Mouse (Mus musculus) CH12.LX (cell line): ENCODE results near the gene Aph1a. TPM values are rescaled to one million over a fixed set of nuclear protein-coding genes. Genes with fewer than 3 reads are reported as not detected.

Source experiments
- DNase-seq: peaks from one replicate; pipeline ENCODE4 v3.0.0-alpha.2; 2013; ENCODE audit errors: extremely low read depth
- H3K27ac ChIP-seq: 2 replicates; pipeline ENCODE4 v1.5.1; 2012; ENCODE audit warnings: low read depth, mild to moderate bottlenecking, control low read depth, moderate library complexity; ENCODE audit not compliant: insufficient read depth
- H3K27me3 ChIP-seq: replicated peaks from 2 replicates; pipeline ENCODE3; 2012; ENCODE audit warnings: inconsistent platforms
- H3K36me3 ChIP-seq, 2 experiments: replicated peaks in 1 of 2; 2 replicates each; pipeline versions ENCODE3 to v1.6.1; 2012; ENCODE audit warnings: inconsistent platforms in 1 of 2, low read length in 1 of 2, mild to moderate bottlenecking in 1 of 2, mixed read lengths in 1 of 2, moderate library complexity in 1 of 2; ENCODE audit not compliant: control insufficient read depth in 1 of 2, insufficient read depth in 1 of 2
- H3K4me1 ChIP-seq, 2 experiments: 2 replicates each; pipeline ENCODE4 v1.6.1; 2012; ENCODE audit warnings: inconsistent platforms in 1 of 2, moderate library complexity in 1 of 2; ENCODE audit not compliant: insufficient read depth in 2 of 2, control insufficient read depth in 1 of 2
- H3K4me2 ChIP-seq: 2 replicates; pipeline ENCODE4 v1.6.1; 2012; ENCODE audit warnings: low read depth, mild to moderate bottlenecking, control low read depth; ENCODE audit not compliant: poor library complexity, insufficient read depth, severe bottlenecking
- H3K4me3 ChIP-seq, 3 experiments: fragments of 150-350 bp in 1 of 3; sonication (generic) in 1 of 3; replicated peaks in 1 of 3; 2 replicates each; pipeline versions ENCODE3 to v1.5.1; 2011 to 2012; ENCODE audit warnings: low read depth in 2 of 3, low read length in 2 of 3, mild to moderate bottlenecking in 2 of 3, moderate library complexity in 2 of 3, control low read depth in 1 of 3, improper control_type of control experiment in 1 of 3, inconsistent platforms in 1 of 3, mixed read lengths in 1 of 3; ENCODE audit not compliant: poor library complexity in 1 of 3
- H3K79me2 ChIP-seq: replicated peaks from 2 replicates; pipeline ENCODE4 v1.6.1; 2012; ENCODE audit warnings: mild to moderate bottlenecking, moderate library complexity; ENCODE audit not compliant: control insufficient read depth, poor library complexity, insufficient read depth, severe bottlenecking; ENCODE audit errors: extremely low read depth
- H3K9ac ChIP-seq: 2 replicates; pipeline ENCODE4 v1.6.1; 2012; ENCODE audit warnings: low read depth, mild to moderate bottlenecking, control low read depth, moderate library complexity; ENCODE audit not compliant: insufficient read depth
- H3K9me3 ChIP-seq: replicated peaks from 2 replicates; pipeline ENCODE3; 2012; ENCODE audit warnings: low read length, inconsistent platforms, mixed read lengths
- CHD1 ChIP-seq: IDR thresholded peaks from 2 replicates; pipeline ENCODE4 v1.6.1; 2012; ENCODE audit warnings: low read depth, low read length, improper control_type of control experiment, inconsistent platforms
- EP300 ChIP-seq: IDR thresholded peaks from 2 replicates; pipeline ENCODE4 v1.6.1; 2011; ENCODE audit warnings: low read length, improper control_type of control experiment
- IRF4 ChIP-seq: IDR thresholded peaks from 2 replicates; pipeline ENCODE4 v1.6.1; 2014; ENCODE audit warnings: low read depth, mild to moderate bottlenecking, inconsistent platforms, low read length, improper control_type of control experiment
- JUN ChIP-seq: IDR thresholded peaks from 2 replicates; pipeline ENCODE4 v1.6.1; 2011; ENCODE audit warnings: low read depth, mild to moderate bottlenecking, low read length, improper control_type of control experiment, moderate library complexity; ENCODE audit not compliant: insufficient read depth
- KAT2A ChIP-seq: IDR thresholded peaks from 2 replicates; pipeline ENCODE4 v1.6.1; 2012; ENCODE audit warnings: low read length, improper control_type of control experiment, inconsistent platforms; ENCODE audit not compliant: insufficient replicate concordance
- MAX ChIP-seq: IDR thresholded peaks from 2 replicates; pipeline ENCODE4 v1.6.1; 2011; ENCODE audit warnings: low read length, improper control_type of control experiment
- MAZ ChIP-seq: IDR thresholded peaks from 2 replicates; pipeline ENCODE4 v1.6.1; 2012; ENCODE audit warnings: low read depth, mild to moderate bottlenecking, inconsistent platforms, low read length, improper control_type of control experiment, moderate library complexity
- MEF2A ChIP-seq: IDR thresholded peaks from 2 replicates; pipeline ENCODE4 v1.6.1; 2014; ENCODE audit warnings: low read depth, mild to moderate bottlenecking, inconsistent platforms, low read length, improper control_type of control experiment, borderline replicate concordance
- MXI1 ChIP-seq: IDR thresholded peaks from 2 replicates; pipeline ENCODE4 v1.6.1; 2011; ENCODE audit warnings: mild to moderate bottlenecking, low read depth, low read length, improper control_type of control experiment
- MYC ChIP-seq: IDR thresholded peaks from 2 replicates; pipeline ENCODE4 v1.6.1; 2011; ENCODE audit warnings: low read depth, mild to moderate bottlenecking, improper control_type of control experiment, low read length
- PAX5 ChIP-seq: IDR thresholded peaks from 2 replicates; pipeline ENCODE4 v1.6.1; 2012; ENCODE audit warnings: low read length, inconsistent platforms, mixed read lengths
- RAD21 ChIP-seq: IDR thresholded peaks from 2 replicates; pipeline ENCODE4 v1.6.1; 2011; ENCODE audit warnings: low read depth, mild to moderate bottlenecking, low read length, improper control_type of control experiment, moderate library complexity
- TBP ChIP-seq: conservative IDR thresholded peaks from 2 replicates; pipeline ENCODE4 v1.6.1; 2011; ENCODE audit warnings: low read depth, low read length, improper control_type of control experiment
- TCF12 ChIP-seq: IDR thresholded peaks from 2 replicates; pipeline ENCODE4 v1.6.1; 2014; ENCODE audit warnings: low read depth, mild to moderate bottlenecking, inconsistent platforms, low read length, improper control_type of control experiment
- USF1 ChIP-seq: IDR thresholded peaks from 2 replicates; pipeline ENCODE4 v1.6.1; 2014; ENCODE audit warnings: low read depth, mild to moderate bottlenecking, inconsistent platforms, low read length, improper control_type of control experiment
- USF2 ChIP-seq: conservative IDR thresholded peaks from 2 replicates; pipeline ENCODE4 v1.6.1; 2011; ENCODE audit warnings: low read depth, low read length, improper control_type of control experiment
- ZC3H11A ChIP-seq: IDR thresholded peaks from 2 replicates; pipeline ENCODE4 v1.6.1; 2012; ENCODE audit warnings: low read depth, mild to moderate bottlenecking, inconsistent platforms, low read length, improper control_type of control experiment
- ZKSCAN1 ChIP-seq: IDR thresholded peaks from 2 replicates; pipeline ENCODE4 v1.6.1; 2012; ENCODE audit warnings: low read depth, inconsistent platforms, low read length, improper control_type of control experiment, borderline replicate concordance
- dilution Hi-C: fragments of 300-500 bp; cut with MboI; formaldehyde crosslinking; loops from 2 replicates; pipeline ENCODE4 v1.14.3; 2020; ENCODE audit warnings: low sequenced_read_pairs; ENCODE audit not compliant: extremely low pct_unique_long_range_greater_than_20kb, extremely low pct_ligation_motif_present
- in situ Hi-C: fragments of 300-500 bp; cut with MboI; formaldehyde crosslinking; loops from 3 replicates; pipeline ENCODE4 v1.14.3; 2019; ENCODE audit warnings: low sequenced_read_pairs, low pct_ligation_motif_present, low pct_unique_long_range_greater_than_20kb, mixed read lengths
- polyA plus RNA-seq: library from polyadenylated mRNA; unstranded; fragments of >175 nt; gene quantifications from 2 replicates; pipeline ENCODE4 v1.2.1, GENCODE M21; 2012; ENCODE audit warnings: low read depth; ENCODE audit not compliant: insufficient read length
- total RNA-seq, 2 experiments: library from RNA; depleted of rRNA; stranded (reverse); fragments of 300-350 nt in 1 of 2; fragments of >200 nt in 1 of 2; gene quantifications; 2 replicates each; pipeline ENCODE4 v1.2.3; 2012 to 2014

Gene Aph1a
- total and polyA plus RNA-seq, 3 experiments: 46.6 to 69.4 (median 59.9) TPM

- TF ChIP-seq USF1: no peak
- no peak for TF ChIP-seq ZC3H11A
- TF ChIP-seq ZKSCAN1: no peak
- TF ChIP-seq TCF12: no peak
Observed at GRCm38 (mm10) chr3:95861796-95862195, 32.0 kb upstream of the Aph1a start (continued).

- Histone ChIP-seq H3K79me2 (peaks cover 4% of the 10 kb centered on the region), H3K36me3 (peaks cover 31 to 68% of the 10 kb centered on the region in 2 experiments), H3K9me3 (no peaks in the 10 kb centered on the region), H3K4me2 (no peak overlapping the region), H3K9ac (no peak overlapping the region), H3K4me1 (no peaks in the 10 kb centered on the region), H3K27ac (no peak overlapping the region), H3K4me3 (no peak overlapping the region), H3K27me3 (no peaks in the 10 kb centered on the region)
- no peak for DNase-seq
- dilution Hi-C loops: no loop called here
- TF ChIP-seq PAX5 (no peak), MAZ (no peak), JUN (no peak), MEF2A (no peak), KAT2A (no peak), MAX (no peak), EP300 (no peak), TBP (no peak), ZKSCAN1 (no peak), RAD21 (no peak), MXI1 (no peak), USF2 (no peak), IRF4 (no peak)
- in situ Hi-C loops: no loop called here
Observed at GRCm38 (mm10) chr3:95863578-95863977, 30.2 kb upstream of the Aph1a start.

DNA sequence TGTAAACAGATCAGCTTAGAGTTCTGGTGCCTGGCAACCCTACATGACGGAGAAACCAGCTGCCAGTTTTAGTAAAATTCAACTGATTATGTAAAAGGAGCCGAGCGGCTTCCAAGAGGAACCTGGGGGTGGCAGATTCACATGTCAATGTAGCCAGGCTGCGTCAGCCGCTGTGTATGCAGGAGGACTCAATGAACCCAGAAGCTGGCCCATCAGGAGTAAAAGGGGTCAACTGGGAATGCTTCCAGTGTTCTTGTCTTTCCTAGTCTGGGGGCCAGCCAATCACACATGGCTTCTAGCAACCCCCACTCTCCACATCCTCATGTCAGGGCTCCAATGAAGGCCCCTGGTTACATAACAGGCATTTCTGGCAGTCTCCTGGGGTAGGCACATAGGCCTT, 28.7 kb upstream of the Aph1a start:
- dilution Hi-C loops (no loop called here), in situ Hi-C loops (loop anchor here (5.0 kb wide), 1 partner anchor 37 kb away; the partner anchor contains the start of gene Car14)
- peaks cover 11% of the 10 kb centered on the region for H3K79me2 ChIP-seq
- TF ChIP-seq TBP: no peak
- no peak for TF ChIP-seq KAT2A
- no peak for TF ChIP-seq PAX5
- no peak for TF ChIP-seq CHD1
- TF ChIP-seq MYC: no peak
- TF ChIP-seq, all 38 proteins: peak for 0
- Histone ChIP-seq H3K4me2 (no peak overlapping the region), H3K9ac (no peak overlapping the region), H3K27me3 (no peaks in the 10 kb centered on the region), H3K4me3 (no peak overlapping the region), H3K36me3 (peaks cover 41 to 81% of the 10 kb centered on the region in 2 experiments), H3K4me1 (peaks cover 0 to 7% of the 10 kb centered on the region in 2 experiments; a peak in 2 of 4 replicates), H3K9me3 (no peaks in the 10 kb centered on the region), H3K27ac (no peak overlapping the region)
- no peak for DNase-seq
